Mouse (Mus musculus): ENCODE results near the gene Rpgrip1. TPM values are rescaled to one million over a fixed set of nuclear protein-coding genes. Genes with fewer than 3 reads are reported as not detected.

Gene Rpgrip1
- 0.89 and 1.6 TPM in 2 replicates for polyA plus RNA-seq (2012; rRNA removed)

DNA sequence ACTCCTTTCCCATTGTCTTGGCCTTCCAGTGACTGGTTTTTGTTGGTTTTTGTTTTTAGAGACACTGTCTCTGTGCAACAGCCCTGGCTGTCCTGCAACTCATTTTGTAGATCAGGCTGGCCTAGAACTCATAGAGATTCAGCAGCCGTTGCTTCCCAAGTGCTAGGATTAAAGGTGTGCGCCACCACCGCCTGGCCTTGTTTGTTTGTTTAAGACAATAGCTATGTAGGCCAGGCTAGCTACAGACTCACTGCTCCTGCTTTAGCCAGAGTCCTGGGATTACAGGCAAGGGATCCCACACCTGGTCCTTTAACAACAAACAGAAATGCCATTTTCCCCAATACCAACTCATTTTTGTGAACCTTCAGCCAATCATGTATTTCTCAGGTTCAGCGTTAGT lies at the start of gene Rpgrip1:
TSS of gene Rpgrip1 (plus strand) at position 359 of the 400 bp plus-strand sequence.

DNA sequence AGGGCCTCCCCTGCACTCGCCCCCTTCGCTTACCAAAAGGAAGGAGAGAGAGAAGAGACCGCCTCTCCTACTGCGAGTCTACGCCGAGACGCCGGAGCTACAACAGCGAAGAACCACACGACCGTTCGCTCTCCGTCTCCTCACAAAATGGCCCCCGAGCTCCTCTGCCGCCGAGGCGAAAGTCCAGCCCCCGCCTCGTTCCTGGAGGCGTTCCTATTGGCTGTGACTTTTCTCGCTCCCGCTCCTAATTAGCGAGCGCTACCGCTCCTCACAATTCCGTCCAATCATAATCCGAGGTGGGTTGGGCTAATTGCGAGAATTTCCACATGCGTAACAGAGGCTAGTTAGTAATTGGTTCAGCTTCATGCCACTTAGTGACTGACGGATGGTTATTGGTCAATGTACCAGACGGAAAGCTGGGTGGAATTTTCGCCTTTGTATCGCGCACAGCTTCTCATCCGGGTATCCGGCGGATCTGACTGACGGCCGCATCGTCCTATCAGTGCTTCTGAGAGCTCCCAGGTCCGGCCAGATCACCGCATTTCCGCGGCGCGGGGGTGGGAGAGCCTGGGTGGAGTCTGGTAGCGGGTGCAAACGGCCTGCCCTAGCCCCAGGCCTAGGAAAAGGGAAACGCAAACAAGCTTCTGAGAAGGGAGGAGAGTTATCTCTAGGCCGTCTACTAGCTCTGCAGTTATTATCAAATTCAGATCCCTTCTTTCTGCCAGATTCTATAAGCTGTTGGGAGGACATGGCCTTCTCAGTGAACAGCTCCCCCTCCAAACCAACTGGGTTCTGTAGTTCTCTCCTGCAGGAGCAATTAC lies 6.4 kb upstream of the Rpgrip1 start, which contains the start of gene Hnrnpc:
TSS of gene Hnrnpc (minus strand) at position 173 of the 821 bp plus-strand sequence.

DNA sequence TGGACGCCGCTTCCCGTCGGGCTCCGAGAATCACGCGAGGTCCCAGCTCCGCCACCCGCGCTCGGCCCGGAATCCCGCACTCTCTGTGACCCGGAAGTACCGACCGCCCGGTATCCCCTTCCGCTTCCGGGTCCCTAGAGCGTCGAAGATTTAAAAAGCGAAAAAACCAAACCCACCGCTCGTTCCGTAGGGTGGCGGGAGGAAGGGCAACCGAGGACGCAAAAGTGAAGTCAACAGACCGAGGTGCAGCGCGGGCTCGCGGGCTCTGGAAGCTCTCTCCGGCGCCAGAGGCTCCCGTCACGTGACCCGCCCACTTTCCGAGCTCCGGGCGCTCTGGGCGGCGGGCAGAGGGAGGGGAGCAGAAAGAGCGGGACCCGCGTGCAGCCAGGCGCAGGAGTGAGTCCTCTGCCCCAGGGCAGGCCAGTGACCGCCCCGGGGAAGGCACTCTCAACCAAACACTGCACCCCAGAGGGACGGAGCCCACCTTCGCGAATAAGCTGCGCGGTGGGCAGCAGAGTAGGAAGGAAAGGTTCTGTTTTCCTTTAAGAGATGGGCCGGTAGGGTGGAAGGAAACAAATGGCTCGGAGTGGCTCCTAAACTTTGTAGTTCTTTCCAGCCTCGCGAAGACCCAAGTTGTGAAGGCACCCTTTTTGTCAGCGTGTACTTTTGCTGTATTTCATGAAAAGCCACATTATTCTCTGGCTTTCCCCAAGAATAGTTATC lies 86.8 kb downstream of the Rpgrip1 start, which contains the start of gene Supt16:
TSS of gene Supt16 (minus strand) at position 261 of the 723 bp plus-strand sequence.

Other genes starting within 250 kb of the Rpgrip1 start
- 35.0 and 38.5 TPM in 2 replicates for gene Mettl17, start 225.9 kb upstream of the Rpgrip1 start, polyA plus RNA-seq (2012; rRNA removed)
- gene Slc39a2, start 217.8 kb upstream of the Rpgrip1 start, polyA plus RNA-seq (2012; rRNA removed) = 1.2 and 1.5 TPM in 2 replicates
- gene Ndrg2, start 196.5 kb upstream of the Rpgrip1 start, polyA plus RNA-seq (2012; rRNA removed) = 264 and 278 TPM in 2 replicates
- gene Tppp2, start 192.3 kb upstream of the Rpgrip1 start, polyA plus RNA-seq (2012; rRNA removed) = not detected in 2 replicates
- 0.15 and 0.18 TPM in 2 replicates for gene Rnase13, start 187.9 kb upstream of the Rpgrip1 start, polyA plus RNA-seq (2012; rRNA removed)
- gene Arhgef40, start 126.0 kb upstream of the Rpgrip1 start, polyA plus RNA-seq (2012; rRNA removed) = 86.4 and 98.6 TPM in 2 replicates
- gene Tmem253, start 95.0 kb upstream of the Rpgrip1 start, polyA plus RNA-seq (2012; rRNA removed) = 0.50 and 0.54 TPM in 2 replicates
- gene Zfp219, start 90.0 kb upstream of the Rpgrip1 start, polyA plus RNA-seq (2012; rRNA removed) = 148 and 152 TPM in 2 replicates
- not detected in 2 replicates for gene Olfr221, start 68.2 kb upstream of the Rpgrip1 start, polyA plus RNA-seq (2012; rRNA removed)
- 53.7 and 58.5 TPM in 2 replicates for gene Hnrnpc, start 6.7 kb upstream of the Rpgrip1 start, polyA plus RNA-seq (2012; rRNA removed)
- 6.7 and 7.7 TPM in 2 replicates for gene Supt16, start 86.7 kb downstream of the Rpgrip1 start, polyA plus RNA-seq (2012; rRNA removed)
- gene Chd8, start 147.1 kb downstream of the Rpgrip1 start, polyA plus RNA-seq (2012; rRNA removed) = 33.0 and 40.8 TPM in 2 replicates
- 27.3 and 44.7 TPM in 2 replicates for gene Tox4, start 168.4 kb downstream of the Rpgrip1 start, polyA plus RNA-seq (2012; rRNA removed)
- gene Rab2b, start 168.8 kb downstream of the Rpgrip1 start, polyA plus RNA-seq (2012; rRNA removed) = 11.0 and 13.3 TPM in 2 replicates
- gene Mettl3, start 194.4 kb downstream of the Rpgrip1 start, polyA plus RNA-seq (2012; rRNA removed) = 24.8 and 31.2 TPM in 2 replicates
- 16.8 and 19.3 TPM in 2 replicates for gene Sall2, start 218.1 kb downstream of the Rpgrip1 start, polyA plus RNA-seq (2012; rRNA removed)
- not detected in 2 replicates for gene Olfr1513, start 245.7 kb downstream of the Rpgrip1 start, polyA plus RNA-seq (2012; rRNA removed)

Measured in ovary, adult 2 months (tissue).